Mouse (Mus musculus): ENCODE results near the gene Rtbdn. TPM values are rescaled to one million over a fixed set of nuclear protein-coding genes. Genes with fewer than 3 reads are reported as not detected.

Rtbdn gene
- polyA plus RNA-seq, 1 experiment from 2014 or later: 0.52 TPM

DNA sequence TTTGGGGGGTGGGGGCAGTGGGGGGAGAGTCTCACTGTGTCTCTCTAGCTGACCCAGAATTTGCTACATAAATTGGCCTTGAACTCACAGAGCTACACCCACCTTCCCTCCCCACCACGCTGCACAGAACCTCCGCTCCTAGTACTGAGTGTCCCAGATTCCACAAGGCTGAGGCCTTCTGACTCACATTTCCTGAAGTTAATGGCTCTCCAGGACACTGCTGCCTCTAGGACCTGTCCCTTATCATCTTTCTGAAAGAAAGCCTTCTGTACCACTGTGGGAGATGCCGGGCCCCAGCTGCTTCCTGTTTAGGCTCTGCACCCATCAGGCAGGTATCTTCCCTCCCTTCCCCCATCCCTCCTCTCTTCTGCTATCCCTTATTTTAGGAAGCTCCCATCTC, 19.8 kb downstream of the Rtbdn start:
- Histone ChIP-seq H3K4me2 (replicated peaks) (peak overlapping the region; percentile 80), H3K4me1 (peaks cover 32% of the 10 kb centered on the region)
- no peak for ATAC-seq (ENCODE audit: insufficient number of reproducible peaks, insufficient read depth, low FRiP score, low TSS enrichment)

DNA sequence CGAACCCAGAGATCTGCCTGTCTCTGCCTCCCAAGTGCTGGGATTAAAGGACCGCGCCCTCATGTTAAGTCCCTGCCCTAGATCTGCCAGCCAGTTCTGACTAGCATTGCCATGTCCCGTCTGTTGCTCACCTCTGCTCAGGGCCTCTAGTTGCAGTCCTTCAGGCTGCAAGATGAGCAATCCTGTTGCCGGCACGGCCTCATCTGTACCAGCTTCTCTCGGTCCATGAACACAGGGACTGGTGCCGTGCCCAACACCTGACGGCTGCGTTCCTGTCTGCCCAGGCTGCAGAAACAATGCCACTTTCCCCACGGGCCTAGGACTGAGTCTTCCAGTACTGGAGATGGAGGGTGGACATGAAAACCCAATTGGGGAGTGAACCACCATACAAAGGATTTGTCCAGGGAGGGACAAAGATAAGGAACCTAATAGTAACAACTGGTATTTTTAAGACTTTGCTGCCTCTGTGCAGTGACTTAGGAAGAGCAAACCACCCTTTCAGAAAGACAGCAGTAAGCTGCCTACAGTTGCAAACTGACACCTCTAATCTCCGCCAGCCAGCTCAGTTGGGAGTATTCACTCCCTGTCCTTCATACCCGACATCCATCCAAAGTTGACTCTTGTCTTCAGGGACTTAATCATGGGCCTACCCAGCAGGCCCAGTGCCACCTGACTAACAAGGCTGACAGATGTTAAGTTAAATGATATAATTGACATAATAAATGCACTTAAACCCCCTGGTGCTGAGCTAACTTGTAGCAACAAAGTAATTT, 20.9 kb downstream of the Rtbdn start:
- H3K9ac ChIP-seq: no peak overlapping the region
- H3K27me3 ChIP-seq: no peaks in the 10 kb centered on the region
- H3K36me3 ChIP-seq: peaks cover 27% of the 10 kb centered on the region
- peaks cover 32% of the 10 kb centered on the region for H3K4me1 ChIP-seq
- no peak overlapping the region for H3K27ac ChIP-seq
- no peak overlapping the region for H3K4me2 ChIP-seq (replicated peaks)
- 84% methylated on average over 13 of the region's 13 CpGs for WGBS
- H3K9me3 ChIP-seq: no peaks in the 10 kb centered on the region
- no peak overlapping the region for H3K4me3 ChIP-seq
- ATAC-seq (ENCODE audit: insufficient number of reproducible peaks, insufficient read depth, low FRiP score, low TSS enrichment): no peak

More for the DNA sequence above, 19.8 kb downstream of the Rtbdn start:
- Histone ChIP-seq H3K27me3 (no peaks in the 10 kb centered on the region), H3K9ac (no peak overlapping the region), H3K4me3 (no peak overlapping the region), H3K36me3 (peaks cover 20% of the 10 kb centered on the region), H3K9me3 (no peaks in the 10 kb centered on the region), H3K27ac (0 out of 2 replicates have a peak overlapping the region, but pooled peaks have one; percentile 30)
- WGBS: 48% methylated on average over 3 of the region's 3 CpGs

DNA sequence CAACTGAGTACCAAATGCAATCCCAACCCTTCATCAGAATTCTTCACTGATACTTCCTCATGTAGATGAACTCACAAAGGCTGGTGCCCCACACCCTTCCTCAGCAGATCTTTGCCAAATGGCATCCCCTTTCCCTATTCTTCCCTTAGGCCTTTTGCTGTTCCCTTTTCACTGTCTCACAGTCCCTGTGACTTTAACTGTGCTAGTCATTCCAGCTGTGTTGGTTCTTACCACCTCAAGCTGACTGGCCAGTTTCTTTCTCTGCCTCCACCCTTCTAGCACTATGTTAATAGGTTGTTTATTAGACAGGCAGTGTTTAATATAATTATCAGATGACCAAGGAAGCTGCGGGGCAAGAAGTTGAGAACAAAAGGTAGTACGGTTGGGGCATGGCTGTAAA, 21.9 kb downstream of the Rtbdn start:
- H3K4me3 ChIP-seq: peak overlapping the region; percentile 83
- WGBS: 23% methylated on average over 2 of the region's 2 CpGs
- H3K36me3 ChIP-seq: peaks cover 30% of the 10 kb centered on the region
- peak overlapping the region; percentile 85 for H3K27ac ChIP-seq
- H3K4me2 ChIP-seq (replicated peaks): peak overlapping the region; percentile 93
- H3K27me3 ChIP-seq: no peaks in the 10 kb centered on the region
- no peaks in the 10 kb centered on the region for H3K9me3 ChIP-seq
- H3K9ac ChIP-seq: peak overlapping the region; percentile 90
- peaks cover 32% of the 10 kb centered on the region for H3K4me1 ChIP-seq
- no peak for ATAC-seq (ENCODE audit: insufficient number of reproducible peaks, insufficient read depth, low FRiP score, low TSS enrichment)

DNA sequence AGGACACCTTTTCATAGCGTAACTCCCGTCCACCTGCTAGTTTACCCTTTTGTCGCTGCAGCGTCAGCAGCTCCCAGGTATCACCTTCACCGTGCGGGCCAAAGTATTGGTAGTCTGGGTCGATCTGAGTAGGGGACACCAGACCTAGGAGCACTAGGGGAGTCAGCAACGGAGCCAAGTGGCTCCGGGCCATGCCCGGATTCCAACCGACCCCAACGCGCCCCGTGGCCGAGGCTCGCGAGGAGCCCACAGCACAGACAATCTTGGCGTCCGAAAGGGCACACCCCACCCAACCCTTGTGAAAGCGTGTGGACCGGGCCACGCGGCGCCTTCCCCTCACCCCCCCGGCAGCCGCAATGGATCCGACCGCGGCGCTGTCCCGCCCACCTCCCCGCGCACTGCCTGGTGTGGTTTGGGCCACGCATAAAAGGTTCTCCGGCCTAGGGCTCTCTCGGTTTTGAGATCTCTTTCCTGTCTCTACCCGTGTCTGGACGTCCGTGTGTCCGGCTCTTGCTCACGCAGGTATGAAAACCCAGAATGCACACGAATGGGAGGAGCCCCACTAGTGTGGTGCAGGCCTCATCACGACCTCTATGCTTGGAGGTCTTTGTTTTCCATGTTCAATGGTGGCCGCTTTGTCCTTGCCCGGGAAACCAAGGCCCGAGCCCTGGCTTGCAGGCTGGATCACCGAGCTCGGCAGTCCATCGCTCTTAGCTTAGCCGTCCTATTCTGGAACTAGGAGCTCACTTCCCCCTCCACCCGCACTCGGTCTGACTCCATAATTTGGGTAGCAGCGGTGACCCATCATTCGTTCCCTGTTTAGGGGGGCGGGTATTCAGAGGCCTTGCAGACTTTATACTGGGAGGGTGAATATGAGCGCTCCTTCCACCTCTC, 22.7 kb downstream of the Rtbdn start, which contains the start of the genes Gm49661, Prdx2 and Rnaseh2a:
Gm49661 (minus strand) TSS at position 193 of the 894 bp plus-strand sequence.
Prdx2 (plus strand) TSS at position 347 of the 894 bp plus-strand sequence.
Rnaseh2a (minus strand) TSS at position 527 of the 894 bp plus-strand sequence.
- H3K9ac ChIP-seq: peak within 1 kb of the TSS; percentile 90
- H3K9me3 ChIP-seq: no peaks in the 10 kb centered on the region
- peak within 1 kb of the TSS; percentile 93 for H3K4me2 ChIP-seq (replicated peaks)
- H3K36me3 ChIP-seq: peaks cover 35% of the 10 kb centered on the region
- peaks cover 32% of the 10 kb centered on the region for H3K4me1 ChIP-seq
- peak within 1 kb of the TSS; percentile 83 for H3K4me3 ChIP-seq
- peak within 1 kb of the TSS; percentile 85 for H3K27ac ChIP-seq
- no peaks in the 10 kb centered on the region for H3K27me3 ChIP-seq
- WGBS: under 1% methylated on average over 56 of the region's 56 CpGs
- peak; percentile 65 for ATAC-seq (ENCODE audit: insufficient number of reproducible peaks, insufficient read depth, low FRiP score, low TSS enrichment)

DNA sequence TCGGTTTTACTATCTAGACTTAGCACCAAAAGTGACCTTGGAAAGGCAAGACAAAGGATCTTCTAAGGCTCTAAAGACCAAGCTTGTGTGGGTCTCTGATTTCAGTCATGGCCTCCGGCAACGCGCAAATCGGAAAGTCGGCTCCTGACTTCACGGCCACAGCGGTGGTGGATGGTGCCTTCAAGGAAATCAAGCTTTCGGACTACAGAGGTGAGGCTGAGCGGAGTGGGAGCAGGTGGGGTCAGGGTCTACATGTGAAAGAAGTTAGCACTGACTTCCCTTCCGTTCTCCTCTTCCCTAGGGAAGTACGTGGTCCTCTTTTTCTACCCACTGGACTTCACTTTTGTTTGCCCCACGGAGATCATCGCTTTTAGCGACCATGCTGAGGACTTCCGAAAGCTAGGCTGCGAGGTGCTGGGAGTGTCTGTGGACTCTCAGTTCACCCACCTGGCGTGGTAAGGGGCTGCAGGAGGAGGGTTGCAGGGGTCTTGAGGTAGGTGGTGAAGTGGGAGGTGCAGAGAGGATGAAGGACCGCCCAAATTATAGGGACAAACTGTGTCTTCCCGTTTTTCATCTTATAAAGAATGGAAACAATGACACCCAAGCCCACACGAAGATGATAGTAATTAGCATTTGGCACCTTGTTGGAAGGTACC, 23.5 kb downstream of the Rtbdn start:
- Histone ChIP-seq H3K9me3 (no peaks in the 10 kb centered on the region), H3K4me1 (peaks cover 28% of the 10 kb centered on the region), H3K4me3 (peak overlapping the region; percentile 83), H3K4me2 (replicated peaks) (peak overlapping the region; percentile 93), H3K36me3 (peaks cover 35% of the 10 kb centered on the region), H3K27me3 (no peaks in the 10 kb centered on the region), H3K27ac (peak overlapping the region; percentile 85), H3K9ac (peak overlapping the region; percentile 90)
- 9% methylated on average over 21 of the region's 21 CpGs for WGBS
- no peak for ATAC-seq (ENCODE audit: insufficient number of reproducible peaks, insufficient read depth, low FRiP score, low TSS enrichment)

- Histone ChIP-seq H3K4me1 (peaks cover 32% of the 10 kb centered on the region), H3K27ac (0 out of 2 replicates have a peak overlapping the region, but pooled peaks have one; percentile 85), H3K36me3 (peaks cover 35% of the 10 kb centered on the region), H3K9ac (peak overlapping the region; percentile 90), H3K9me3 (no peaks in the 10 kb centered on the region), H3K4me3 (peak overlapping the region; percentile 83), H3K27me3 (no peaks in the 10 kb centered on the region), H3K4me2 (replicated peaks) (peak overlapping the region; percentile 93)
- no peak for ATAC-seq (ENCODE audit: insufficient number of reproducible peaks, insufficient read depth, low FRiP score, low TSS enrichment)
- 60% methylated on average over 5 of the region's 5 CpGs for WGBS
Measured at GRCm38 (mm10) chr8:84970913-84971312, 24.1 kb downstream of the Rtbdn start.

GRCm38 (mm10) chr8:84973079-84973478, 26.3 kb downstream of the Rtbdn start:
- ATAC-seq (ENCODE audit: insufficient number of reproducible peaks, insufficient read depth, low FRiP score, low TSS enrichment): no peak
- WGBS: 85% methylated on average over 1 of the region's 1 CpGs

GRCm38 (mm10) chr8:84973803-84974542, 27.2 kb downstream of the Rtbdn start:
- peaks cover 35% of the 10 kb centered on the region for H3K36me3 ChIP-seq
- H3K27me3 ChIP-seq: peaks cover 22% of the 10 kb centered on the region
- WGBS: 67% methylated on average over 4 of the region's 4 CpGs
- H3K9me3 ChIP-seq: no peaks in the 10 kb centered on the region
- no peak overlapping the region for H3K27ac ChIP-seq
- no peak overlapping the region for H3K9ac ChIP-seq
- H3K4me3 ChIP-seq: no peak overlapping the region
- H3K4me2 ChIP-seq (replicated peaks): no peak overlapping the region
- ATAC-seq (ENCODE audit: insufficient number of reproducible peaks, insufficient read depth, low FRiP score, low TSS enrichment): no peak
- H3K4me1 ChIP-seq: peaks cover 39% of the 10 kb centered on the region

More at GRCm38 (mm10) chr8:84973079-84973478, 26.3 kb downstream of the Rtbdn start:
- H3K4me1 ChIP-seq: peaks cover 39% of the 10 kb centered on the region
- H3K27me3 ChIP-seq: peaks cover 13% of the 10 kb centered on the region
- H3K9me3 ChIP-seq: no peaks in the 10 kb centered on the region
- H3K4me3 ChIP-seq: no peak overlapping the region
- H3K9ac ChIP-seq: no peak overlapping the region
- H3K36me3 ChIP-seq: peaks cover 35% of the 10 kb centered on the region
- no peak overlapping the region for H3K4me2 ChIP-seq (replicated peaks)
- no peak overlapping the region for H3K27ac ChIP-seq

- H3K36me3 ChIP-seq: peaks cover 35% of the 10 kb centered on the region
Measured at GRCm38 (mm10) chr8:84974543-84975142, 27.9 kb downstream of the Rtbdn start.

GRCm38 (mm10) chr8:84975434-84975833, 28.6 kb downstream of the Rtbdn start:
- Histone ChIP-seq H3K4me2 (replicated peaks) (peak overlapping the region; percentile 98), H3K4me3 (peak overlapping the region; percentile 50), H3K27ac (peak overlapping the region; percentile 70; the same call in 1 of the 2 replicates), H3K4me1 (peaks cover 52% of the 10 kb centered on the region), H3K9ac (no peak overlapping the region; the same call in 1 of the 2 replicates), H3K36me3 (peaks cover 35% of the 10 kb centered on the region), H3K9me3 (no peaks in the 10 kb centered on the region), H3K27me3 (peaks cover 31% of the 10 kb centered on the region)
- 32% methylated on average over 7 of the region's 7 CpGs for WGBS
- no peak for ATAC-seq (ENCODE audit: insufficient number of reproducible peaks, insufficient read depth, low FRiP score, low TSS enrichment)

More at GRCm38 (mm10) chr8:84974543-84975142, 27.9 kb downstream of the Rtbdn start:
- Histone ChIP-seq H3K4me2 (replicated peaks) (no peak overlapping the region), H3K27ac (no peak overlapping the region), H3K4me3 (no peak overlapping the region), H3K9me3 (no peaks in the 10 kb centered on the region), H3K27me3 (peaks cover 27% of the 10 kb centered on the region), H3K4me1 (peaks cover 46% of the 10 kb centered on the region), H3K9ac (no peak overlapping the region)
- WGBS: 80% methylated on average over 8 of the region's 8 CpGs
- no peak for ATAC-seq (ENCODE audit: insufficient number of reproducible peaks, insufficient read depth, low FRiP score, low TSS enrichment)

All from embryonic facial prominence, embryonic 12.5 days (tissue).